Mouse (Mus musculus) embryonic facial prominence, embryonic 10.5 days (tissue): ENCODE results near the gene Pde11a. TPM values are rescaled to one million over a fixed set of nuclear protein-coding genes. Genes with fewer than 3 reads are reported as not detected.
A peak's percentile ranks its signal among the peaks of the same experiment; 100 is the strongest.

Experiments used
- DNase-seq: peaks from one replicate; pipeline ENCODE4 v3.0.0-alpha.2; 2017; ENCODE audit warnings: low spot score
- H3K27ac ChIP-seq: fragments of 300-500 bp; sonication (generic); replicated peaks from 2 replicates; pipeline ENCODE4 v1.5.1; 2016; ENCODE audit warnings: mild to moderate bottlenecking
- H3K27me3 ChIP-seq: fragments of 300-500 bp; sonication (generic); replicated peaks from 2 replicates; pipeline ENCODE4 v1.6.1; 2016; ENCODE audit warnings: low read depth, mild to moderate bottlenecking; ENCODE audit not compliant: poor library complexity, severe bottlenecking
- H3K36me3 ChIP-seq: fragments of 300-500 bp; sonication (generic); replicated peaks from 2 replicates; pipeline ENCODE4 v1.6.1; 2016; ENCODE audit warnings: mild to moderate bottlenecking, moderate library complexity
- H3K4me1 ChIP-seq: fragments of 300-500 bp; sonication (generic); 2 replicates; pipeline ENCODE4 v1.6.1; 2016
- H3K4me3 ChIP-seq: fragments of 300-500 bp; sonication (generic); 2 replicates; pipeline ENCODE4 v1.5.1; 2016; ENCODE audit warnings: mild to moderate bottlenecking, moderate library complexity
- H3K9me3 ChIP-seq: fragments of 300-500 bp; sonication (generic); 2 replicates; pipeline ENCODE4 v1.6.1; 2016; ENCODE audit warnings: mild to moderate bottlenecking
- whole genome bisulfite sequencing: fragments of 180-500 bp; shearing (Covaris S2); methylation state at CpG from one replicate; pipeline ENCODE4 v1.1.7; 2016; 5-methylcytosine and 5-hydroxymethylcytosine counted together
- polyA plus RNA-seq: library from polyadenylated mRNA; unstranded; fragments of >200 nt; fragmentation: Nextera tagmentation; extraction: Ambion mirVana; gene quantifications from 2 replicates; pipeline ENCODE4 v1.2.1, GENCODE M21; 2016

Pde11a gene
- polyA plus RNA-seq = 0.50 and 0.99 TPM in 2 replicates

GRCm38 (mm10) chr2:76338215-76339156 is at the start of gene Pde11a:
Gene Pde11a, minus strand, starts transcription at chr2:76338774.
- Histone ChIP-seq H3K9me3 (no peaks in the 10 kb centered on the region), H3K27me3 (peaks cover 40% of the 10 kb centered on the region), H3K4me3 (peak within 1 kb of the TSS; percentile 66), H3K27ac (peak within 1 kb of the TSS; percentile 40; the same call in 1 of the 2 replicates), H3K36me3 (no peaks in the 10 kb centered on the region), H3K4me1 (peaks cover 10% of the 10 kb centered on the region)
- 17% methylated on average over 41 of the region's 41 CpGs for WGBS
- DNase-seq = peak; percentile 66

DNA sequence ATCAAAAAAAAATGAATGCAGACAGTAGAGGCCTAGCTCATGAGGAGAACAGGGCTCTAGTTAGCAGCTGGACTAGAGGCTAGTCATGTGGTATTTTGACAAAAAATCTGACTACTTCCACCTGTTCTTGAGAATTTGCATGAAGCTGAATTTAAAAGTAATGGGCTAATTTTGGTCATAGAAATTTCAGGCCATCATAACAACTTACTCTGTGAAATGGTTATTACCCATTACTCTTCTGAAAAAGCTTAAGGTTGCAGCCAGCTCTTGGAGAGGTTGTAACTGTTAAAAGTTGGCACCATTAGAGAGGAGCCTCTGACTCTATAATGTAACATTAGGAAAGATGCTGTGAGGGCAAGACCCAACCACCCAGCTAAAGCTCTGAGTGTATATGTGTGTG is 48.0 kb upstream of the Pde11a start:
- no peaks in the 10 kb centered on the region for H3K4me1 ChIP-seq
- no peak overlapping the region for H3K4me3 ChIP-seq
- peaks cover 56% of the 10 kb centered on the region for H3K36me3 ChIP-seq
- H3K27ac ChIP-seq = no peak overlapping the region
- H3K27me3 ChIP-seq = no peaks in the 10 kb centered on the region
- DNase-seq = no peak
- H3K9me3 ChIP-seq = no peaks in the 10 kb centered on the region

- Histone ChIP-seq H3K9me3 (no peaks in the 10 kb centered on the region), H3K36me3 (peaks cover 98% of the 10 kb centered on the region), H3K27ac (no peak overlapping the region), H3K4me1 (no peaks in the 10 kb centered on the region), H3K27me3 (no peaks in the 10 kb centered on the region), H3K4me3 (no peak overlapping the region)
- DNase-seq = no peak
- 95% methylated on average over 19 of the region's 19 CpGs for WGBS
These were observed 40.1 kb upstream of the Pde11a start for GRCm38 (mm10) chr2:76378646-76379045.

DNA sequence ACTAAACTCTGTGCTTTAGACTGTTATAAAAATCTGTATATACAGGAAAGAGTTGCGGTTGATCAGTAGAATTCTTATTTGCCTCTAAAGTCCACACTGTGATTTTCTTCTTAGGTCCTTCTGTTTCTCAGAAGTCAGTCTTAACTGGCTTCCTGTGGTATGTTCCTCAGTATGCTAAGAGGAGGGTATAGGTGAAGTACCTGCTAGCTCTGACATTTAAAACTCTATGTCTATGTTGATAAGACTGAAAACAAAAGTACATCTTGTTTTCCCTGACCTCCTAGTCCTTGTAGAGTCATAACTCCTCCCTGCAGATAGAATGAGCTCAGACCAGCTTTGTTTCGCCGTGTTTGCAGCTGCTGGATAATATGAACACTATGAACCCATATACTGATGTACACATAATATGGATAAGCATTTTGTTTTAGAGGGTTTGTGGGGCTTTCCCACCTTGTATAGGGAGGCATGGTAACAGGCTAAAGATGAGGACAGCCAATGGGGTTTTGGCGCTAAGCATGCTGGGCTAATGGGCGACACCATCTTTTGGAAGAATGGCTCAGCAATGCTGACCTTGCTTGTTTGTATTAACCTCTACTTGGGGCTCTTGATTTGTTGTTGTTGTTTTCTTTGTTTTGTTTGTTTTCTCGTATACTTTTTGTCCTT is 36.1 kb upstream of the Pde11a start:
- H3K36me3 ChIP-seq = peaks cover 80% of the 10 kb centered on the region
- DNase-seq = no peak
- 95% methylated on average over 6 of the region's 6 CpGs for WGBS

DNA sequence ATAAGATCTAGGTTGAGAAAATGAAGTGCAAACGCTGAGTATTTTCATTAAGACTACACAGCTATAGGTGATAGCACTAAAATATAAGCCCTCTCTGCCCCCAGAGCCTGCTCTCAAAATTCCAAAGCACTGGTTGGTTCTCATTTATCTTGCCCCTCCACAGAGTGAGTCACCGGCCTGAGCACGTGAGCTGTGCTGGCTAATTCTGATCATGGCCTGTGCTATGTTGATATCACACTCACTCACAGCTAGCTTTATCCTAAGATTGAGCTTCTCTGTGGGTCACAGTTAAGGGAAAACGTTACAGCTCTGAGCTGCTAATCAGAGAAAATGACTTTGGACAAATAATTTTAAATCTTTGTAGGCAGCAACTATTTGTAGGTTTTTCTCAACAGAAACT is 33.7 kb upstream of the Pde11a start:
- H3K9me3 ChIP-seq = no peaks in the 10 kb centered on the region
- H3K27ac ChIP-seq = no peak overlapping the region
- WGBS = 90% methylated on average over 4 of the region's 4 CpGs
- no peaks in the 10 kb centered on the region for H3K27me3 ChIP-seq
- H3K4me1 ChIP-seq = peaks cover 8% of the 10 kb centered on the region
- peaks cover 56% of the 10 kb centered on the region for H3K36me3 ChIP-seq
- H3K4me3 ChIP-seq = no peak overlapping the region
- no peak for DNase-seq

More for the DNA sequence above, 36.1 kb upstream of the Pde11a start:
- H3K4me1 ChIP-seq = peaks cover 8% of the 10 kb centered on the region
- H3K4me3 ChIP-seq = no peak overlapping the region
- H3K27me3 ChIP-seq = no peaks in the 10 kb centered on the region
- H3K27ac ChIP-seq = no peak overlapping the region
- no peaks in the 10 kb centered on the region for H3K9me3 ChIP-seq

DNA sequence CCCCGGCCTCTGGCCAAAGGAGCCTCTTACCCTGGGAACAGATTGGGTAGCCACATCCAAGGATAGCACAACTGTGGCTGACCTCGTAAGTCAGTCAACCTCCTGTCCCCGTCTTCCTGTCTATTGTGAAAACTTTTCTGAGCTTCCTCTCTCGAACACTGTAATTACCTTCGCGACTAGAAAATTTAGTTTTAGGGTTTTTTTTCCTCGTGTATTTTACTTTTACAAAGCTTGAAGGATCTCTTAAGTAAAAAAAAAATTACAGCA is 32.0 kb upstream of the Pde11a start:
- peaks cover 40% of the 10 kb centered on the region for H3K36me3 ChIP-seq
- peak overlapping the region; percentile 69 for H3K4me3 ChIP-seq
- no peak for DNase-seq
- H3K27me3 ChIP-seq = no peaks in the 10 kb centered on the region
- H3K27ac ChIP-seq = peak overlapping the region; percentile 82
- H3K4me1 ChIP-seq = peaks cover 8% of the 10 kb centered on the region
- 2% methylated on average over 7 of the region's 7 CpGs for WGBS
- no peaks in the 10 kb centered on the region for H3K9me3 ChIP-seq

DNA sequence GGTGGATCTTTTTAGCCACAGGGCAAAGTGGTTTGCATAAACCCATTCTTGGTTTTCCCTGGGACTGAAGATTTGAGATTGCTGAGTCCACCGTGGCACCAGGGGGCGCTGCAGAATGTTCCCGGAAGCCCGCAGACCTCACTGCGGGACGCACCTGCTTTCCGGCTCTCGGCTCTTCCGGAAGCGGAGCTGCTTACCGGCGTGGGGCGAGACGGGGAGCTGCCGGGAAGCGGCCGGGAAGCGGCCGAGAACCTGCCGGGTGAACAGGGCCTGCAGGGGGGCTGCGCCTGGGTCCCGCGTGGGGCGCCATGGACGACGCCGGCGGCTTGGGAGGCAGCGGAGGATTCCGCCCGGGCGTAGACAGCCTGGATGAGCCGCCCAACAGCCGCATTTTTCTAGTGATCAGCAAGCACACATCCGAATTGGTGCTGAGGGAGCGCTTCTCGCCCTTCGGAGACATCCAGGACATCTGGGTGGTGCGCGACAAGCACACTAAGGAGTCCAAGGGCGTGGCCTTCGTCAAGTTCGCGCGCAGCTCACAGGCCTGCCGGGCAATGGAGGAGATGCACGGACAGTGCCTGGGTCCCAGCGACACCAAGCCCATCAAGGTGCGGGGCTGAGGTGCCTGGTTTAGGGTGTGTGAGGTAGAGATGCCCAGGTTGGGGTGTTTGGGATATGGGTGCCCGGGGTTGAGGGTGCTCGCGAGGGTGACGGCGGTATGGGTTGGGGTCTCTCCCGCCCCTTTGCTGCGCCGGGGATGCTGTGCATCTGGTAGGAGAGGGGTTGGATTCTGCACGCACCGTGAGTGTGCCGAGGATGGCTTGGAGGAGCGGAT is 31.5 kb upstream of the Pde11a start, which contains the start of gene Rbm45:
Gene Rbm45 (plus strand): TSS at position 164 of the 835 bp plus-strand sequence.
- Histone ChIP-seq H3K27me3 (no peaks in the 10 kb centered on the region), H3K9me3 (no peaks in the 10 kb centered on the region), H3K36me3 (peaks cover 35% of the 10 kb centered on the region), H3K27ac (peak within 1 kb of the TSS; percentile 82), H3K4me1 (peaks cover 8% of the 10 kb centered on the region), H3K4me3 (peak within 1 kb of the TSS; percentile 69)
- under 1% methylated on average over 61 of the region's 61 CpGs for WGBS
- peak; percentile 91 for DNase-seq

- Histone ChIP-seq H3K36me3 (peaks cover 25% of the 10 kb centered on the region), H3K27ac (no peak overlapping the region), H3K9me3 (no peaks in the 10 kb centered on the region), H3K4me1 (peaks cover 8% of the 10 kb centered on the region), H3K4me3 (peak overlapping the region; percentile 69; the same call in 1 of the 2 replicates), H3K27me3 (no peaks in the 10 kb centered on the region)
- WGBS = 78% methylated on average over 13 of the region's 13 CpGs
- no peak for DNase-seq
These were observed 30.5 kb upstream of the Pde11a start for GRCm38 (mm10) chr2:76368861-76369660.

DNA sequence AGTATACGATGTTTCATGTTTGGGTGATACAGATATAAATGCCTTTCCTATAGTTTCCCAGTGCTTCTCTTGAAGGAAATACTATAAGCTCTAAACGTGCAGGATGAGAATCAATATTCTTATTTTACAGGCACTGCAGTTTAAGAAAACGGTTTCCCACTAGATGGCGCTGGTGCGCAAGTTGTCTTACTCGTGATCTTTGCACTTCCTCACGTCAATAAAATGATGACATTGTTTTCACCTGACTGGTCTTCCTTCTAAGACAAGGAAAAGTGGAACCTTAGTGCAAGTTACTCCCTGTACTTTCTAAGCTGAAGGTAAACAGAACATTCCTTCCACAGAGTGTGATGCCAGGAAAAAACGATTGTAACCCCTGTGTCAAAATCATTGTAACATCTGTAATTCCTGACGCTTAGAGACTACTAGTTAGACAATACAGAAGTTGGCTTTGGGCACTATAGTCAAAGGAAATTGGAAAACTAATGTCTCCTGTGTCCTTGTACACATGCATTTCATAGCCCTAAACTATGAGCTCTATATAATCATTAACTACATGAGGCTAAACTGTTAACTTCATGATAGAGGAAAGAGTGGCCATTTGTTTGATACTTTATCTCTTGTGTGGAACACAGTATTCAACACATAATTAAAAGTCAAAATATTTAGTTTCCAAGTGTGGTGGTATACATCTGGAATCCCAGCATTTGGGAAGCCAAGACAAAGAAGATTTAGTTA is 28.8 kb upstream of the Pde11a start:
- Histone ChIP-seq H3K9me3 (no peaks in the 10 kb centered on the region), H3K27ac (no peak overlapping the region), H3K4me1 (peaks cover 8% of the 10 kb centered on the region), H3K27me3 (no peaks in the 10 kb centered on the region), H3K4me3 (no peak overlapping the region), H3K36me3 (peaks cover 8% of the 10 kb centered on the region)
- peak; percentile 78 for DNase-seq
- 20% methylated on average over 9 of the region's 9 CpGs for WGBS

GRCm38 (mm10) chr2:76365811-76366210 is 27.2 kb upstream of the Pde11a start:
- DNase-seq = no peak
- H3K36me3 ChIP-seq = no peaks in the 10 kb centered on the region
- H3K27me3 ChIP-seq = no peaks in the 10 kb centered on the region
- no peak overlapping the region for H3K27ac ChIP-seq
- H3K4me1 ChIP-seq = peaks cover 4% of the 10 kb centered on the region
- no peaks in the 10 kb centered on the region for H3K9me3 ChIP-seq
- WGBS = 73% methylated on average over 4 of the region's 4 CpGs
- no peak overlapping the region for H3K4me3 ChIP-seq

DNA sequence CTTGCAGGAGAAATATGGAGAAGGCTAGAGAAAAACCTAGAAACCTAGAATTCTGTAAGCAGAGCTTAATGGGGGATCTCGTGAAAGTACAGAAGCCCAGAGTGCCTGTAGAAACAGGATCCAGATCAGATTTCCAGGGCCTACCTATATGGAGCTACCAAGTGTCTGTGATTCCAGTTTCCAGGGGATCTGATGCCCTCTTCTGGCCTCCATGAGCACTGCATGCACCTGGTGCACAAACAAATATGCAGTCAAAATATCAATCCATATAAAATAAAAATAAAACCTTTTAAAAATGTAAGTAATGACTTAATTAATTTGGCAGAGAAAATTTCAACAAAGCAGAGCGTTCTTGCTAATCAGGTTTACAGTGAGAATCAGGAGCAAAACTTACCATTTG is 23.5 kb upstream of the Pde11a start:
- H3K36me3 ChIP-seq = no peaks in the 10 kb centered on the region
- no peak overlapping the region for H3K4me3 ChIP-seq
- no peaks in the 10 kb centered on the region for H3K4me1 ChIP-seq
- 49% methylated on average over 2 of the region's 2 CpGs for WGBS
- H3K27ac ChIP-seq = no peak overlapping the region
- no peaks in the 10 kb centered on the region for H3K27me3 ChIP-seq
- DNase-seq = peak; percentile 49
- no peaks in the 10 kb centered on the region for H3K9me3 ChIP-seq
